Mouse (Mus musculus): ENCODE data around the gene Kcnd3. TPM values are rescaled to one million over a fixed set of nuclear protein-coding genes. Genes with fewer than 3 reads are reported as not detected.
A peak's percentile ranks its signal among the peaks of the same experiment; 100 is the strongest.
"Not testable (repeated sequence)": the region's sequence is repeated elsewhere in the genome, so short reads cannot be mapped to it uniquely, and the experiment has no call there.

Kcnd3 gene
- polyA plus RNA-seq, 1 experiment from 2014 or later = 8.9 TPM

- Histone ChIP-seq H3K36me3 (ENCODE audit: control insufficient read depth, insufficient read depth, low read length) (no peaks in the 10 kb centered on the region), H3K4me3 (ENCODE audit: low read depth, low read length) (no peak overlapping the region), H3K9ac (ENCODE audit: low read length) (no peak overlapping the region), H3K27ac (ENCODE audit: low read depth) (no peak overlapping the region), H3K4me1 (replicated peaks; ENCODE audit: control insufficient read depth, insufficient read depth, low read length) (no peaks in the 10 kb centered on the region), H3K27me3 (replicated peaks; ENCODE audit: control insufficient read depth, insufficient read depth, low read length) (0 out of 2 replicates have a peak, but pooled peaks cover 3% of the 10 kb centered on the region), H3K4me2 (ENCODE audit: low read length) (no peak overlapping the region), H3K9me3 (ENCODE audit: control insufficient read depth, low read length) (no peaks in the 10 kb centered on the region)
- WGBS = 70% methylated on average over 14 of the region's 14 CpGs
- DNase-seq (ENCODE audit: low spot score) (no peak), ATAC-seq (replicated peaks; ENCODE audit: low FRiP score, low TSS enrichment, low read depth) (no peak)
Measured at GRCm38 (mm10) chr3:105693327-105694080, 241.4 kb downstream of the Kcnd3 start.

GRCm38 (mm10) chr3:105695476-105696386 lies 243.6 kb downstream of the Kcnd3 start:
- no peak overlapping the region for H3K9ac ChIP-seq (ENCODE audit: low read length)
- no peak overlapping the region for H3K4me3 ChIP-seq (ENCODE audit: low read depth, low read length)
- no peaks in the 10 kb centered on the region for H3K9me3 ChIP-seq (ENCODE audit: control insufficient read depth, low read length)
- H3K27me3 ChIP-seq (replicated peaks; ENCODE audit: control insufficient read depth, insufficient read depth, low read length) = 0 out of 2 replicates have a peak, but pooled peaks cover 3% of the 10 kb centered on the region
- no peaks in the 10 kb centered on the region for H3K36me3 ChIP-seq (ENCODE audit: control insufficient read depth, insufficient read depth, low read length)
- 30% methylated on average over 20 of the region's 20 CpGs for WGBS
- ATAC-seq (replicated peaks; ENCODE audit: low FRiP score, low TSS enrichment, low read depth) (peak; percentile 45; the same call in 1 of the 2 replicates), DNase-seq (ENCODE audit: low spot score) (peak; percentile 52)
- peak overlapping the region; percentile 43 for H3K27ac ChIP-seq (ENCODE audit: low read depth)
- H3K4me2 ChIP-seq (ENCODE audit: low read length) = peak overlapping the region; percentile 12; the same call in 1 of the 2 replicates
- no peaks in the 10 kb centered on the region for H3K4me1 ChIP-seq (replicated peaks; ENCODE audit: control insufficient read depth, insufficient read depth, low read length)

GRCm38 (mm10) chr3:105696387-105697147 lies 244.4 kb downstream of the Kcnd3 start:
- H3K27ac ChIP-seq (ENCODE audit: low read depth) = peak overlapping the region; percentile 43; the same call in 1 of the 2 replicates
- ATAC-seq (replicated peaks; ENCODE audit: low FRiP score, low TSS enrichment, low read depth) (no peak), DNase-seq (ENCODE audit: low spot score) (peak; percentile 51)
- H3K36me3 ChIP-seq (ENCODE audit: control insufficient read depth, insufficient read depth, low read length) = no peaks in the 10 kb centered on the region
- no peak overlapping the region for H3K4me3 ChIP-seq (ENCODE audit: low read depth, low read length)
- no peak overlapping the region for H3K4me2 ChIP-seq (ENCODE audit: low read length)
- no peaks in the 10 kb centered on the region for H3K9me3 ChIP-seq (ENCODE audit: control insufficient read depth, low read length)
- H3K27me3 ChIP-seq (replicated peaks; ENCODE audit: control insufficient read depth, insufficient read depth, low read length) = 0 out of 2 replicates have a peak, but pooled peaks cover 3% of the 10 kb centered on the region
- H3K4me1 ChIP-seq (replicated peaks; ENCODE audit: control insufficient read depth, insufficient read depth, low read length) = 0 out of 2 replicates have a peak, but pooled peaks cover 2% of the 10 kb centered on the region
- H3K9ac ChIP-seq (ENCODE audit: low read length) = no peak overlapping the region
- WGBS = 73% methylated on average over 17 of the region's 17 CpGs

- WGBS = 67% methylated on average over 5 of the region's 5 CpGs
- no peak for ATAC-seq (replicated peaks; ENCODE audit: low FRiP score, low TSS enrichment, low read depth)
- H3K9me3 ChIP-seq (ENCODE audit: control insufficient read depth, low read length) = no peaks in the 10 kb centered on the region
- 0 out of 2 replicates have a peak, but pooled peaks cover 3% of the 10 kb centered on the region for H3K27me3 ChIP-seq (replicated peaks; ENCODE audit: control insufficient read depth, insufficient read depth, low read length)
- H3K9ac ChIP-seq (ENCODE audit: low read length) = no peak overlapping the region
- peak overlapping the region; percentile 43; the same call in 1 of the 2 replicates for H3K27ac ChIP-seq (ENCODE audit: low read depth)
- H3K4me1 ChIP-seq (replicated peaks; ENCODE audit: control insufficient read depth, insufficient read depth, low read length) = 0 out of 2 replicates have a peak, but pooled peaks cover 2% of the 10 kb centered on the region
- no peak for DNase-seq (ENCODE audit: low spot score)
- H3K36me3 ChIP-seq (ENCODE audit: control insufficient read depth, insufficient read depth, low read length) = no peaks in the 10 kb centered on the region
- no peak overlapping the region for H3K4me3 ChIP-seq (ENCODE audit: low read depth, low read length)
- H3K4me2 ChIP-seq (ENCODE audit: low read length) = no peak overlapping the region
Measured at GRCm38 (mm10) chr3:105697148-105697441, 245.0 kb downstream of the Kcnd3 start.

- H3K36me3 ChIP-seq (ENCODE audit: control insufficient read depth, insufficient read depth, low read length) = no peaks in the 10 kb centered on the region
- H3K4me1 ChIP-seq (replicated peaks; ENCODE audit: control insufficient read depth, insufficient read depth, low read length) = 0 out of 2 replicates have a peak, but pooled peaks cover 2% of the 10 kb centered on the region
- H3K27me3 ChIP-seq (replicated peaks; ENCODE audit: control insufficient read depth, insufficient read depth, low read length) = 0 out of 2 replicates have a peak, but pooled peaks cover 3% of the 10 kb centered on the region
- no peak overlapping the region for H3K9ac ChIP-seq (ENCODE audit: low read length)
- H3K4me3 ChIP-seq (ENCODE audit: low read depth, low read length) = no peak overlapping the region
- no peak overlapping the region for H3K4me2 ChIP-seq (ENCODE audit: low read length)
- no peaks in the 10 kb centered on the region for H3K9me3 ChIP-seq (ENCODE audit: control insufficient read depth, low read length)
- no peak overlapping the region for H3K27ac ChIP-seq (ENCODE audit: low read depth)
- 67% methylated on average over 1 of the region's 1 CpGs for WGBS
- DNase-seq (ENCODE audit: low spot score) = no peak
- ATAC-seq (replicated peaks; ENCODE audit: low FRiP score, low TSS enrichment, low read depth) = no peak
Measured at GRCm38 (mm10) chr3:105698311-105698710, 246.2 kb downstream of the Kcnd3 start.

GRCm38 (mm10) chr3:105699241-105699933 lies 247.3 kb downstream of the Kcnd3 start:
- no peak overlapping the region for H3K4me3 ChIP-seq (ENCODE audit: low read depth, low read length)
- no peaks in the 10 kb centered on the region for H3K9me3 ChIP-seq (ENCODE audit: control insufficient read depth, low read length)
- H3K36me3 ChIP-seq (ENCODE audit: control insufficient read depth, insufficient read depth, low read length) = no peaks in the 10 kb centered on the region
- WGBS = 28% methylated on average over 3 of the region's 3 CpGs
- H3K9ac ChIP-seq (ENCODE audit: low read length) = no peak overlapping the region
- no peak for DNase-seq (ENCODE audit: low spot score)
- no peak for ATAC-seq (replicated peaks; ENCODE audit: low FRiP score, low TSS enrichment, low read depth)
- H3K4me2 ChIP-seq (ENCODE audit: low read length) = no peak overlapping the region
- 0 out of 2 replicates have a peak, but pooled peaks cover 2% of the 10 kb centered on the region for H3K4me1 ChIP-seq (replicated peaks; ENCODE audit: control insufficient read depth, insufficient read depth, low read length)
- H3K27me3 ChIP-seq (replicated peaks; ENCODE audit: control insufficient read depth, insufficient read depth, low read length) = 0 out of 2 replicates have a peak, but pooled peaks cover 3% of the 10 kb centered on the region
- H3K27ac ChIP-seq (ENCODE audit: low read depth) = no peak overlapping the region

- not testable (repeated sequence) for H3K9me3 ChIP-seq (ENCODE audit: control insufficient read depth, low read length); H3K4me1 ChIP-seq (replicated peaks; ENCODE audit: control insufficient read depth, insufficient read depth, low read length); H3K4me3 ChIP-seq (ENCODE audit: low read depth, low read length); ATAC-seq (replicated peaks; ENCODE audit: low FRiP score, low TSS enrichment, low read depth); H3K36me3 ChIP-seq (ENCODE audit: control insufficient read depth, insufficient read depth, low read length); DNase-seq (ENCODE audit: low spot score); H3K4me2 ChIP-seq (ENCODE audit: low read length); H3K9ac ChIP-seq (ENCODE audit: low read length); H3K27ac ChIP-seq (ENCODE audit: low read depth)
- 38% methylated on average over 1 of the region's 1 CpGs for whole genome bisulfite sequencing
- H3K27me3 ChIP-seq (replicated peaks; ENCODE audit: control insufficient read depth, insufficient read depth, low read length) = peaks cover 10% of the 10 kb centered on the region
Measured at GRCm38 (mm10) chr3:105700786-105701185, 248.7 kb downstream of the Kcnd3 start.

Data from intestine, embryonic 14.5 days (tissue).